Mouse (Mus musculus) kidney, postnatal 0 days (tissue): Measurements from ENCODE around the gene 3110040M04Rik. TPM values are rescaled to one million over a fixed set of nuclear protein-coding genes. Genes with fewer than 3 reads are reported as not detected.

Experiments used
- ATAC-seq: fragments of 200-750 bp; cut with Nextera tagmentation; replicated peaks from 2 replicates; pipeline ENCODE4 v1.8.0; 2017; ENCODE audit warnings: low read depth, moderate number of reproducible peaks, moderate TSS enrichment, moderate library complexity; ENCODE audit not compliant: low FRiP score
- DNase-seq: peaks from one replicate; pipeline ENCODE4 v3.0.0-alpha.2; 2016; ENCODE audit warnings: low spot score
- H3K27ac ChIP-seq: fragments of 300-500 bp; sonication (generic); 2 replicates; pipeline ENCODE4 v1.5.1; 2014; ENCODE audit warnings: mild to moderate bottlenecking
- H3K27me3 ChIP-seq: fragments of 300-500 bp; sonication (generic); 2 replicates; pipeline ENCODE4 v1.6.1; 2014; ENCODE audit warnings: low read length, mixed read lengths; ENCODE audit not compliant: insufficient read depth
- H3K36me3 ChIP-seq: fragments of 300-500 bp; sonication (generic); 2 replicates; pipeline ENCODE4 v1.6.1; 2014; ENCODE audit warnings: low read length, mixed read lengths; ENCODE audit not compliant: insufficient read depth
- H3K4me1 ChIP-seq: fragments of 300-500 bp; sonication (generic); replicated peaks from 2 replicates; pipeline ENCODE4 v1.6.1; 2014; ENCODE audit warnings: antibody characterized with exemption, low read length, mixed read lengths; ENCODE audit not compliant: insufficient read depth
- H3K4me2 ChIP-seq: fragments of 300-500 bp; sonication (generic); 2 replicates; pipeline ENCODE4 v1.6.1; 2014; ENCODE audit warnings: mild to moderate bottlenecking, low read length, moderate library complexity, mixed read lengths
- H3K4me3 ChIP-seq: fragments of 300-500 bp; sonication (generic); replicated peaks from 2 replicates; pipeline ENCODE4 v1.5.1; 2014; ENCODE audit warnings: low read depth, low read length
- H3K9ac ChIP-seq: fragments of 300-500 bp; sonication (generic); 2 replicates; pipeline ENCODE4 v1.6.1; 2014; ENCODE audit warnings: low read depth, low read length
- H3K9me3 ChIP-seq: fragments of 300-500 bp; sonication (generic); replicated peaks from 2 replicates; pipeline ENCODE4 v1.6.1; 2016; ENCODE audit warnings: low read length, inconsistent platforms, mixed read lengths
- CTCF ChIP-seq: IDR thresholded peaks from 2 replicates; pipeline ENCODE4 v1.5.1; 2016; ENCODE audit warnings: antibody characterized with exemption, low read depth, mild to moderate bottlenecking, moderate library complexity
- WGBS: fragments of 180-500 bp; shearing (Covaris S2); extraction: QIAGEN DNeasy Blood & Tissue Kit; methylation state at CpG from one replicate; pipeline ENCODE4 v1.1.7; 2014; 5-methylcytosine and 5-hydroxymethylcytosine counted together
- polyA plus RNA-seq: library from polyadenylated mRNA; unstranded; fragments of >200 nt; fragmentation: Nextera tagmentation; extraction: Ambion mirVana; gene quantifications from 2 replicates; pipeline ENCODE4 v1.2.1, GENCODE M21; 2015

Gene 3110040M04Rik
- polyA plus RNA-seq, 1 experiment from 2014 or later = 0.92 TPM

DNA sequence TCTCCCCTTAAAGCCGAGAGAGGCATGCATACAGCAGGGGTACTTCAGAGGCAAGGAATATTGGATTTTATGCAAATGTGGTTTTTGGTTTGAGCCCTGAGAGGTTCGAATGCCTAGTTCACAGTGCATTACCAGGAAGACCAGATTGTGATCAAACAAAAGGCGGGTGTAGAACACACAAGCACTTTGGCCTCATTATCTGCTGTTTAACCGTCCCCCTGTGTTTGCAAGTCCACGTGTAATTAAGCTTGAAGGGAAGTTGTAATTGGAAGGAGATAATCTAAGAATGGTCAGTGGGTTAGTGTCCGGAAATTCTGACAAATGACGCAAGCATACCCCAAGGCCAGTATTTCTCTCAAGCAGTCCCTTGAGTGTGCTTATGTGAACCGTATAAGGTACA, 37.9 kb upstream of the 3110040M04Rik start:
- Histone ChIP-seq H3K27ac (peak overlapping the region; percentile 6; the same call in 1 of the 2 replicates), H3K4me1 (peaks cover 5% of the 10 kb centered on the region; the same call in 1 of the 2 replicates), H3K4me2 (no peak overlapping the region), H3K27me3 (no peaks in the 10 kb centered on the region), H3K4me3 (no peak overlapping the region), H3K9me3 (no peaks in the 10 kb centered on the region), H3K36me3 (no peaks in the 10 kb centered on the region), H3K9ac (no peak overlapping the region)
- DNase-seq = no peak
- TF ChIP-seq CTCF = no peak
- ATAC-seq = no peak
- WGBS = 33% methylated on average over 8 of the region's 8 CpGs

DNA sequence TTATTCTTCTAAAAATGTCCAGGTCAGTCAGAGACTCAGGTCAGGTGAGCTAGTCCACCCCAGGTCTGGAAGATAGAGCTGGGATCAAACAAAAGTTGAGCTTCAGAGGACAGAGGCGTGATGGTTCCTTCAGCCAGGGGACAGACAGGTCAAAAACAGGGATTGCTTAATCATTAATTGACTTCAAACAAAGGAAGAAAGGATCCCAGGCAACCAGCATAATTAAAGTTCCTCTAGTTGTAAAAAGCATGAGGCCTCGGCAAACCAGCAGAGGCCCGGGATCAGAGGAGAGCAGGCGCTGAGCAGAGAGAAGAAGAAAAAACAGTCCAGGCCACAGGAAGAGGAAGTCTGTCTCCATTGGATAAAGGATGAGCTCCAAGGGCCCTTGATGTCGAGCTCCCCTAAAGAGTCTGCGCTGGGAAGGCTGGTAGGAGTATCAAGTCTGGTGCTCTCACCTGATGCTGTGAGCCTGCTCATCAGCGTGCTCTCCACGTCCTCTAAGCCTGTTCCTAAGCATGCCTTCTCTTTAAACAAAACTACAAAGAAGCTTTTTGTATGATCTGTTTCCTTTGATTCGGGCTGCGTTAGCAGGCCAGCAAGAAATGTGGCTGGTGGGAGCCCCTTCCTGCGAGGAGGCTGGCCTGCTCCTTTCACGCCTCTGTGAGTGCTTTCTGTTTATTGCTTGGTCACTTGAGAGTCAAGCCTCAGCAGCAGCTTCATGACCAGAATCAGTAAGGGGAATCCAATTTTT, 36.4 kb upstream of the 3110040M04Rik start:
- 16% methylated on average over 12 of the region's 12 CpGs for WGBS
- H3K27me3 ChIP-seq = no peaks in the 10 kb centered on the region
- DNase-seq = peak; percentile 40
- H3K4me3 ChIP-seq = no peak overlapping the region
- no peaks in the 10 kb centered on the region for H3K9me3 ChIP-seq
- no peaks in the 10 kb centered on the region for H3K36me3 ChIP-seq
- H3K4me2 ChIP-seq = no peak overlapping the region
- H3K4me1 ChIP-seq = peaks cover 5% of the 10 kb centered on the region; the same call in 1 of the 2 replicates
- no peak overlapping the region for H3K9ac ChIP-seq
- TF ChIP-seq CTCF = no peak
- peak; percentile 34; the same call in 1 of the 2 replicates for ATAC-seq
- H3K27ac ChIP-seq = peak overlapping the region; percentile 81

DNA sequence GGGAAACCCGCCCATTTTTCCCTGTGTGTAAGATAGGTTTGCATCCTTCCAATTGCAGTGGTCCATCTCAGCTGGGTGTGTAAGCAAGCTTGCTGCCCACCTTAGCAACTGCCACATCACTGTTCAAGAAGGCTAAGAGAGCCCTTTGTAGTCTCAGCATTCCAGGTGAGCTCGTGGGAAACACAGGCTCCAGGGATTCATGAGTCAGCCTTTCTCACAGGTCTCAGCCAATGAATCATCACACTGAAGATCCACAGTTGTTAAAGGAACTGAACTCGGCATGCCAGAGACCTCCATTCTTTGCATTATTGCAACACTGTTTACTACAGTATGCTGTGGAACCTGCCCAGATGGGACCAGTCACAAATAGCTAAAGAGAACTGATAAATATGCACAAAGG, 35.3 kb upstream of the 3110040M04Rik start:
- Histone ChIP-seq H3K9me3 (no peaks in the 10 kb centered on the region), H3K4me1 (peaks cover 5% of the 10 kb centered on the region; the same call in 1 of the 2 replicates), H3K4me3 (no peak overlapping the region), H3K36me3 (no peaks in the 10 kb centered on the region), H3K27me3 (no peaks in the 10 kb centered on the region), H3K4me2 (no peak overlapping the region), H3K27ac (no peak overlapping the region), H3K9ac (no peak overlapping the region)
- no peak for ATAC-seq
- no peak for TF ChIP-seq CTCF
- no peak for DNase-seq
- WGBS = 63% methylated on average over 3 of the region's 3 CpGs

DNA sequence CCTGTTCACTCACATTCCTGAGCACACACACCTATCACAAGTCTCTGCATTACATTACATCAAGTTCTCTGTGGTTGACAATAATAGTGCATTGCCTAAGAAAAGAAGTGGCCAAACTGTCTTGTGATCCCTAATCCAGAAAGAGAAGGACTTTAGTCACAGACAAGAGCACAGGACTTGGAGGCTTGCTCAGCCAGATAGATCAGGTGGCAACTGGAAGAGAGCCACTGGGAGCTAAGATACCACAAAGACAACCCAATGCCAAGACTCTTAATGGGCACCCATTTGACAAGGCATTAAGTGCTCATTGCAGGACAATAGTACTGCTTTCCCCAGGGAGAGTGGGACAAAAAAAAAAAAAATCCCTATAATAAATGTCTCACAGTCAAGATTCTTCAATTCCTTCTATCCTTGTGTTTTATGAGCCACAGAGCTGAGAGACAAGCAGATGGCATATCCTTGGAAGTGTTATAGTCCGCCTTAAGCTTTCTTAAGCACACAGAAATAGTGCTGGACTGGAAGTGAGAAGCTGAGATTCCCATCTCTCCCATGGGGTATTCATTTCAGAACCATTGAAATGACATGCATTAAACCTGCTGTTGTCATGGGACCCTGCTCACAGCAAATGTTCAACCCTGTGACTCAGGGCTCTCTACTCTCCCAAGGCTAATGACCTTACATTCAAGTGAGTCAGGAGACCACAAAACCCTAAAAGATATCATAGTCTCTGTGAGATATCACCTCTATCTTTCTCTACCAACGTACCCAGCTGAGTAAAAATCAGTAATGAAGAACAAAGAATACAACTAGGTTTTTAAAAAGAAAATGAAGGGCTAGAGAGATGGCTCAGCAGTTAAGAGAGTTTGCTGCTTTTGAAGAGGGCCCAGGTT, 32.1 kb upstream of the 3110040M04Rik start:
- WGBS = 58% methylated on average over 2 of the region's 2 CpGs
- H3K4me3 ChIP-seq = no peak overlapping the region
- no peaks in the 10 kb centered on the region for H3K36me3 ChIP-seq
- 0 out of 2 replicates have a peak, but pooled peaks have one; percentile 31 for ATAC-seq
- no peaks in the 10 kb centered on the region for H3K9me3 ChIP-seq
- no peak overlapping the region for H3K4me2 ChIP-seq
- H3K27ac ChIP-seq = no peak overlapping the region
- DNase-seq = no peak
- no peak for TF ChIP-seq CTCF
- no peak overlapping the region for H3K9ac ChIP-seq
- H3K27me3 ChIP-seq = no peaks in the 10 kb centered on the region
- H3K4me1 ChIP-seq = peaks cover 5% of the 10 kb centered on the region; the same call in 1 of the 2 replicates

DNA sequence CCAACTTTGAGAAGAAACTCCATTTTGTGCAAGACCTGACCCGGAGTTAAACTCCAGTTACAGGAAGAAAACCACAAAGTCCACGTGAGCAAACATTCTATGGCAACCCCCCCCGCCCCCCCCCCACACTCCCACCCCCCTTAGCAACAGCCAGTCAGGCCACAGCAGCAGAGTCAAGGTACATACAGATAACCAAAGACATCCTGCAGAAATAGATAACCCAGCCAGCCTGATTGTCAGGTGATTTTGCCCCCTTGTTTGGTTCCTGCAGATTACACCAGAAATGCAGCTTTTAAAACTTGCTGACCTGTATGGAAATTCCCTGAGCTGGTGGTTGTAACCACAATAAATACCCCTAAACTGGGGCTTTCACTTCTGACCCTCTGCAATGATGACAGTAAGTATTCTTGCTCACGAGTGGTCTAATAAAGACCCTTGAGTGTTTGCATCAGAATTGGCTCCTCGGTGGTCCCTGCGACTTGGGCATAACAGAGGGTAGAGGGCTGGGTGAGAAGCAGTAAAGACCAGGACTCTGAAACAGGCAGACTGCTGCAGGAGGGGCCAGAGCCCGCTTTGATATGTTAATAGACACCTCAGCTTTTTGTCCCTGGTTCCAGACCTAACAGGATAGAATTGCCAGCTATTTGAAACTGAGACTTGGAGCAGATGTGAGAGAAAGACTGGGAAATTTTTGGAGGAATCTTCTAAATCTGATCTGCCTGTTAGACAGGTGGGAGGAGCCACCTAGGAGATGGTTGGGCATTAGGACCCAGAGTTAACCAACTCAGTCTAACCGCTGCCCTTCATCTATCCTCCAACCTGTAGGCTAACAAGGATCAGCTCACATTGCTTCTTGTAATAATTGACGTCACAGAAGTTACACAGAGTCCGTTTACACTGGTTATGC, 26.6 kb upstream of the 3110040M04Rik start:
- H3K36me3 ChIP-seq = no peaks in the 10 kb centered on the region
- peak overlapping the region; percentile 50 for H3K27ac ChIP-seq
- 10% methylated on average over 10 of the region's 10 CpGs for WGBS
- no peaks in the 10 kb centered on the region for H3K9me3 ChIP-seq
- DNase-seq = peak; percentile 69
- no peak overlapping the region for H3K4me3 ChIP-seq
- H3K4me1 ChIP-seq = no peaks in the 10 kb centered on the region
- no peak overlapping the region for H3K9ac ChIP-seq
- H3K27me3 ChIP-seq = no peaks in the 10 kb centered on the region
- ATAC-seq = peak; percentile 95
- peak overlapping the region; percentile 25 for H3K4me2 ChIP-seq
- no peak for TF ChIP-seq CTCF
